Mouse (Mus musculus) NIH3T3 (cell line): Measurements from ENCODE around the gene Rara.

Source experiments
- DNase-seq: peaks from one replicate; pipeline ENCODE4 v3.0.0-alpha.2; 2012; ENCODE audit warnings: low read depth

Gene Rara

DNA sequence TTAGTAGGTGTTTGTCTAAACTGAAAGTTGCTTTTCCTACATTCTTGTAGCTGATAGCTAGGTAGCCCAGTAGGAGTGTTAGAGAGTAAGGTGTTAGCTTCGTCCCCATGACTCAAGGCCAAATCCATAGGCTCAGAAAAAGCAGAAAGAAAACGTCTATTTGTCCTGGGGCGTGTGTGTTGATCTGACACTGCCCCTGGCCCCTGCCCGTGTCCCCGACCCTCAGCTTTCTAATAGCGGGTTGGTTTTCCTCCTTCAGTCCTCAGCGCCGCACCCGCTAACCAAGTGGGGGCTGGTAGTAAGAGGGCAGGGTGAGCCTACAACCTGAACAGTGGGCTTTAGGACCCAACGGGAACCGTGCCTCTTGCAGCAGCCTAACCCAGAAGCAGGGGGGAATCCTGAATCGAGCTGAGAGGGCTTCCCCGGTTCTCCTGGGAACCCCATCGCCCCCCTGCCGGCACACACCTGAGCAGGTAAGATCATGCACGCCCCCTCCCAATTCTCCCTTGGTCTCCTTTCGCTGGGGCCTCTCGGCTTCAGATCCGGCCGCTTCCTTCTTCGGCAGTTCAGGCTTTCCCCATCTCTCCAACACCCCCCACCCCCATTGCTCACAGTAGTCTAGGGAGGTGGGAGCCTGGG is at the start of gene Rara:
Rara (plus strand) TSS at position 381 of the 639 bp plus-strand sequence.
- DNase-seq = no peak

DNA sequence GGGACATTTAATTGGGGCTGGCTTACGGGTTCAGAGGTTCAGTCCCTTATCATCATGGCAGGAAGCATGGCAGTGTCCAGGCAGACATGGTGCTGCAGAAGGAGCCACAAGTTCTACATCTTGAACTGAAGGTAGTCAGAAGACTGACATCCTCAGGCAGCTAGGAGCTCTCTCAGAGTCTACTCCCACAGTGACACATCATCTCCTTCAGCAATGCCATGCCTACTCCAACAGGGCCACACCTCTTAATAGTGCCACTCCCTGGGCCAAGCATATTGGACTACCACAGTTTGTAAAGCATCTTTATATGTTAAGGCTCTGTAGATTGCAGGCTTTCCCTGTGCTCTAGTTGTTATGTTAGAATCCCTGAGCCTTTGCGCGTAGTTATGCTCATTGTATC is 39.9 kb upstream of the Rara start:
- no peak for DNase-seq

DNA sequence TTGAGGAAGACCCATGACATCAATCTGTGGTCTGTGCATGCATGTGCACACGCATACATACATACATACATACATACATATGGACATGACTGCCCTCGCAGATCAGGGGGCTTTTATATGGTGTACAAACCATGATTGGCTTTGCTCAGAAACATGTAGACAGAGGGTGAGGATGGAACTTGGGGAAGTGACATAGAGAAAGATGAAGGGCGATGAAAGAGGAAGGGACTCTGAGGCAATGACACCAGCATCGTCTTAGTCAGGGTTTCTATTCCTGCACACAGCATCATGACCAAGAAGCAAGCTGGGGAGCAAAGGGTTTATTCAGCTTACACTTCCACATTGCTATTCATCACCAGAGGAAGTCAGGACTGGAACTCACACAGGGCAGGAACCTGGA is 38.5 kb upstream of the Rara start:
- DNase-seq = no peak

DNA sequence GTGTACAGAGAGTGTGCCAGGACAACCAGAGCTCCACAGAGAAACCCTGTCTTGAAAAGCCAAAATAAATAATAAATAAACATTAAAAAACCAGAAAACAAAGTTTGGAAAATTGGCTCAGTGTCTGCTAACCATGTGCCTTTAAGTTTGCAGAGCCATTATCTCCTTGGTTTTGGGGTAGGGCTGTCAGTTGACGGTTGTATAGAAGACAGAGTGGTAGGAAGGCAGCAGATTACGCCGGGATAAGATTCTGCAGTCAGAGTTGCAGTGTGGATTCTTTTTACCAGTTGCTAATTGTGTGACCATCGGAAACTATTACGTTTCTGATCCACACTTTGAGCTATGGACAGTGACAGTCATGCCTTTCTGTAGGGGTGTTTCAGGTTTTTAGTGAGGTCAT is 37.6 kb upstream of the Rara start:
- DNase-seq = no peak

DNA sequence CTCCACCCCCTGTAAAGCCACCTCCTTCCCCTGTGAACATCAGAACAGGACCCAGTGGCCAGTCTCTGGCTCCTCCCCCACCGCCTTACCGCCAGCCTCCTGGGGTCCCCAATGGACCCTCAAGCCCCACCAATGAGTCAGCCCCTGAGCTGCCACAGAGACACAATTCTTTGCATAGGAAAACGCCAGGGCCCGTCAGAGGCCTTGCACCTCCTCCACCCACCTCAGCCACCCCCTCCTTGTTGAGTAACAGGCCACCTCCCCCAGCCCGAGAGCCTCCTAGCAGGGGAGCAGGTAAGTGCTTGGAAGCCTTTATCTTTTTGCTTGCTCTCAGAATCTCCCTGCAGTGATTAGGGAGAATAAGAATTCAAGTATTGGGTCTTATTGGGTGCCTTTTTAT is 35.2 kb upstream of the Rara start:
- DNase-seq = no peak

DNA sequence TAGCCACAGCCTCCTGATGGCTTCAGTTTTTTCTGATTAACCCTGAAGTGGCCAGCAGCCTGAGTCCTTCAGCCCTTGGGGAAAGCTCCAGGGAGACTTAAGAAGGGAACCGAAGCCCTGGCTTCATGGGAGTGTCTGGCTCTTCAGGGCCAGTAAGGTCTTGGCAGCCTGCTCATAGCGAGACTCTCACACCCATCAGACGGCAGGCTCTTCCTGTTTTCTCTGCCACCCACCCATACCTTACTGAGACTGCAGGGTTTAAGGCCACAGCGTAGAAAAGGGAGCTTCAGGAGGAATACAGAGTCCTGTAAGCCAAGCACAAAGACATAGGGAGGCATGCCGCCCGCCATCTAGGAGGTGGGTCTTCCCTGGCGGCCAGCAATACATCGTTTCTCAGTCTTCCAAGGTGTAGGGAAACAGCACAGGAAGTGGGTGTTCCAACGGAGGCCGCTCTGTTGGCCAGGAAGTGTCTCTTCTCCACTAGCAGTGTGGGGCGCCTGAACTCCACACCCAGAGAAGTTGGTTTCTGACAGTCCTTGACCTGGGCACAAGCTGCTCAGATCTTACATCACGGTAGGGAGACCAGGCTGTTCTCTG is 27.0 kb upstream of the Rara start:
- DNase-seq = no peak

DNA sequence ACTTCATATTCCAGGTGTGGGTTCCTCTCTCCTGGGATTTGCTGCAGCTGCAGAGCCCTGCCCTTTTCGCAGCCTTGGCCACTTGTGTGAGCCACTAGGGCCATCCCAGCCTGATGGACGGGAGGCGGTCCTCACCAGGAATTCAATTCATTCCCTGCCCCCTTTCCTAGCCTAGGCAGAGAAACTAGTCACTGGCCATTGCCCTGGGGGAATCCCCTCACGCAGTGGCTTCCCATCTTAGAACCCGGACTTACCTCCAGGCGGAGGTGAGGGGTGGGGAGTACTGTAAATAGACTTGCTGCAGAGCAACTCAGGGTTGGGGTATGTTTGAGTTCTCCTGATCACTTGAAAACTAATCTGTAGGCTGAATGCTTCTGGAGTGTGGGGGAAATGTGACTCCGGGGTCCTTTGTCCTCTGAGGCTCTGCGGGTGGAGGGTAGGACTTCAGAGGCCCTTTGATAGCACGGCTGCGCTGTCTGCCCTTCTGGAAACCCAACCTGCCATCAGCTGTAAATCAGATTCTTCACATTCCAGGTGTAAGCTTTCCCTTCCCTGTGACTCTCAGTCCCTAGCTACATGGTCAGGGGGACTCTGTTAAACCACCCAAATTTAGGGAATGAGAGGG is 24.9 kb upstream of the Rara start:
- DNase-seq = no peak

DNA sequence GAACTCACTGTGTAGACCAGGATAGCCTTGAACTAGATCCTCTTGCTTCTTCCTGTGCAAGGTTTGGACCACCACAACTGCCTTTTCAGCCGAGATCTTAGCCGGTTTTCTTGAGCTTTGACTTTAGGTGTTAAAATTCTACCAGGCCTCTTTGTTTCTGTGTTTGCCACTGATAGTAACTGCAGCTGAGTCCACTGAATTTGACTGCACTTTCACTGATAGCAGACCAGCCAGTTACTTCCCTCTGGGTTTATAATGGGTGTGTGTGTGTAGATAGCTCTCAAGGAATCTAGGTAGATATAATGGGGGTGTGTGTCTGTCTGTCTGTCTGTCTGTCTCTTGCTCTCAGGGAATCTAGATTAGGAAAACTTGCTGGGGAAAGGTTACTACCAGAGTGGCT is 23.0 kb upstream of the Rara start:
- no peak for DNase-seq

DNA sequence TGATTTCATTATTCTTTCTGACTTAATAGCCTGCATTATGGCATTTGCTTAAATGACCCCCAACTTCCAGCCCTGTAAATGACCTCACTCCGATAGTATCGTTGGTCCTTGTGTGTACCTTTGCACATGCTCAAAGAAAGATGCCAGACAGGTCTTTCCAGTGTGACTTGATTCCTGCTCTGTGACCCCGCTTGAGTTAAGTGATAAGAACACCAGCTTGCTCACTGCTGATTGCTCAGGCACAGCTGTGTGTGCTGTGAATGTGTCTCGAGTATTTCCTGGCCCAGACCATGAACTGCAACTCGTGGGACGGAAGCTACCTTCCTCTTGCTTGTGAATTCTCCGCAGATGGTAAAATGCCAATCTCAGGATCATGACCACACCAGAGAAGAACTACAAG is 22.6 kb upstream of the Rara start:
- DNase-seq = no peak

DNA sequence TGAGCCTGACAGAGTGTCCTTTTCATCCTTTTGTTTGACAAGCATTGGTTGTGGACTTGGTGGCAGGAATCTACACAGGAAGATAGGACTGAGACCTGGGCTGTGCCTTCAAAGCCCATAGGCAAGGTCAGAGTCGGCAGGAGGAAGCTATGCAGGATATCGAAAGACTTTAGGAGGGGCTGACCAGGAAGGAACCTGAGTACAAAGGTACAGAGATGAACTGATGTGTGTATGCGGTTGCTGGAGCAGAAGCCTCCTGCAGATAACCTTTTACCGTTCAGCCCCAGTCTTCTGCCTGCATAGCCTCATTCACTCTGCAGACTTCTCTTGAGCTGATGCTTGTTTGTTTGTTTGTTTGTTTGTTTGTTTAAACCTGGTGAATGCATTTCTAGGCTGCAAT is 22.0 kb upstream of the Rara start:
- no peak for DNase-seq

DNA sequence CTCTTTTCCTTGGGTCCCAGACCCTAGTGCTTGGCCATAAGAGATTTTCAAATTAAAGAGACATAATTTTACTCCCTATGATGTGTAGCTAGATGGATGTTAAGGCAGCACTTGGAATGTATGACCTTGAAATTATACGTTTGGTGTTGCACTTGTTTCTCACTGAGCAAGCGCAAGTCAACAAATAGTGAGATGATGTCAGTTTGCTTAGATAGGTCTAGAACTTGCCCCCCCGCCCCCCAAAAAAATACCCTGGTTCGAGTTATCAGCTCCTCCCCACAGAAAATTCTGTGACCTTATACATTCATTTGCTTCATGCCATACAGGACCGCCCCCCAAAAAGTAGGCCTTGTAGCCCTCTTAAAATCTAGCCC is 20.6 kb upstream of the Rara start:
- DNase-seq = no peak

DNA sequence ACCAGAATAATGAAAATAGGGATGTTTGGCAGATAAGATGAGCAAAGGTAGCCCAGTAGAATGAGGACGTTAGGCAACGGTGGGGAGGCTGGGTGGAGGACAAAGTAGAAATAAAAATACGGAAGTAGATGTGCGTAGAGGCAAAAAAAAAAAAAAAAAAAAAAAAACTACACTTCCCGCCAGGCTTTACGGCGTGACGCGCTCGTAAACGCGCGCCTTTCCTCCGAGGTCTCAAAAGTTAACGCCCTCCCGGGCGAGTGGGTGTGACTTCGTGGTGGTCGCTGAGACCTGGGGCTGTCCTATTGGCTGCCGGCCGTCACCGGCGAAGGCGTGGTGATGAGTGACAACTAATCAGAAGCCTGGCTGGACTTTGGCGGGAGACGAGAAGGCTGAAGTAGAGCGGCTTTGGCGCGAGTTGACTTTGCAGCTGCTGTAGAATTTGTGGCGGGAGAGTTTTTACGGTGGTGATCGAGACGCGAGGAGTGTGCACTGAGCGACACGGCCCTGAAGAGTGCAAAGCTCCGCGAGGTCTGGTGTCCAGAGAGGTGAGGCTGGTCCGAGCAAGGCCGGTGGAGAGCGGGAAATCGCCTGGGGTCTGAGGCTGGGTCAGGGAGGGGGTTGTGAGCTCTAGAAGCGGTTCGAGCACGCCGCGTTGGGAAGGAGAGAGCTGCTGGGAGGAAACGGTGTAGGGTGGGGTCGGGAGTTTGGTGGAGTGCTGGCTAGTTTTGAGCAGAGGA is 20.0 kb upstream of the Rara start, which contains the start of gene Cdc6:
Cdc6 (plus strand) TSS at position 365 of the 737 bp plus-strand sequence.
- peak; percentile 99 for DNase-seq

DNA sequence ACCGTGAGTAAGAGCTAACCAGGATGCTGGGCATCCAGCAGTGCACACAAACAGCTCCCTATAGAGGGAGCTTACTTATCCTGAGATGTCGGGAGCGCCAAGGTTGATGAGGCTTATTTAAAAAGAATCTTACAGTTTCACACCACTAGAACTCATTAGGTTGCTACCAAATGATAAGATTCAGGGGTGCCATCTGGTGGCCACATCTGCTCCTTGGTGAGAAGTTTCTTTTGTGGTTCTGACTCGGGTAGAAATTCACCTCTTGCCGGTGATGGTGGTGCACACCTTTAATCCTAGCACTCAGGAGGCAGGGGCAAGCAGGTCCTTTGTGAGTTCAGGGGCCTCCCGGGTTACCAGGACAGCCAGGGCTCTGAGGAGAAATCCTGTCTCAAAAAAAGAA is 18.0 kb upstream of the Rara start:
- peak; percentile 81 for DNase-seq

DNA sequence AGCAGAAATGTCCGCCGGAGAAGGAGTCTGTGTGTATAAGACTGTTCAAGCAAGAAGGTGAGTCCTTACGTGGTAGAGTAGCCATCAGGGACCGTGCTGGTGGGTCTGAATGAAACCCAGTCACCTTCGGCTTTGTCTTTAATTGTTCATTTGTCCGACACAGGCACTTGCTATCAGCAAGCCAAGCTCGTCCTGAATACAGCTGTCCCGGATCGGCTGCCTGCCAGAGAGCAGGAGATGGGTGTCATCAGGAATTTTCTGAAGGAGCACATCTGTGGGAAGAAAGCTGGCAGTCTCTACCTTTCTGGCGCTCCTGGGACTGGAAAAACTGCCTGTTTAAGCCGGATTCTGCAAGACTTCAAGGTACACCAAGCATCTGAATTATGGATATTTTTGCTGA is 17.2 kb upstream of the Rara start:
- DNase-seq = no peak

DNA sequence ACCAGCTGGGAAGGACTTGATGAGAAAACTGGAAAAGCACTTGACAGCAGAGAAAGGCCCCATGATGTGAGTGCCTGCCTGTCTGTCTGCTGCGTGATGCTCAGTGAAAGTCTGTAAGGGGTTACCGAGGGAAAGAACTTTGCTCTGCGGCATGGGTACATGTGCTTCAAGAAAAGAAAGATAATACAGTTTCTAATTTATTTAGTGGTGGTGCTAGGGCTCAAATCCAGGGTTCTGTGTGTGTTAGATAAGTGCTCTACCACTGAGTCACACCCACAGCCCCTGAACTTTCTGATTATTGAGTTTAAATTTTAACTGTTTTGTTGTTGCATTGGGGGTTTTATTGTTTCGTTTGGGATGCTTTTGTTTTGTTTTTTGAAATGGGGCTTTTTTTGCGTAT is 16.1 kb upstream of the Rara start:
- DNase-seq = no peak

DNA sequence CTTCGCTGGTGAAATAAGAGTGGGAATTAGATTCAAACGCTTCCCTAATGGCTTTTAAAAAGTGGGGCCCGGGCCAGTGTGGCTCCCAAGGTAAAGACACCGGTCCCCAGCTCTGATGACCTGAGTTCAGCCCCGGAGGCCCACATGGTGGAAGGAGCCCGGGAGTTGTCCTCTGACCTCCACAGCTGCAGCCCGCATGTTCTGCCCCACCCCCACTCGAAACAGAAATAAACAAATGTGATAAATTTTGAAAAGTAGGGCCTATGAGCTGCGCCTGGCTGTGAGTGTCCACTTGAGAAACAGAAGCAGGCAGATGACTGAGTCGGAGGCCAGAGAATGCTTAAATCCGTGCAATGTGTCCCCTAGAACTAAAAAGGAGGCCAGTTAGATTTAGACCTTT is 13.4 kb upstream of the Rara start:
- no peak for DNase-seq

DNA sequence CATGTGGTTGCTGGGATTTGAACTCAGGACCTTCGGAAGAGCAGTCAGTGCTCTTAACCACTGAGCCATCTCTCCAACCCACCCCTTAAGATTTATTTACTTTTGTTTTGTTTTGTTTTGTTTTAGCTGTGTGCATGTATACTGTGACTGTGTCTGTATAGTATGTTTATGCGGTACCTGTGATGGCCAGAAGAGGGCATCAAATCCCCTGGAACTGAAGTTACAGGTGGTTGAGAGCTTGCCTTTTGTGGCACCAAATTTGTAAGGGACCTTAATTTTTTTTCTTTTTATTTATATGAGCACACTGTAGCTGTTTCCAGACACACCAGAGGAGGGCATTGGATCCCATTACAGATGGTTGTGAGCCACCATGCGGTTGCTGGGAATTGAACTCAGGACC is 11.2 kb upstream of the Rara start:
- DNase-seq = peak; percentile 52

DNA sequence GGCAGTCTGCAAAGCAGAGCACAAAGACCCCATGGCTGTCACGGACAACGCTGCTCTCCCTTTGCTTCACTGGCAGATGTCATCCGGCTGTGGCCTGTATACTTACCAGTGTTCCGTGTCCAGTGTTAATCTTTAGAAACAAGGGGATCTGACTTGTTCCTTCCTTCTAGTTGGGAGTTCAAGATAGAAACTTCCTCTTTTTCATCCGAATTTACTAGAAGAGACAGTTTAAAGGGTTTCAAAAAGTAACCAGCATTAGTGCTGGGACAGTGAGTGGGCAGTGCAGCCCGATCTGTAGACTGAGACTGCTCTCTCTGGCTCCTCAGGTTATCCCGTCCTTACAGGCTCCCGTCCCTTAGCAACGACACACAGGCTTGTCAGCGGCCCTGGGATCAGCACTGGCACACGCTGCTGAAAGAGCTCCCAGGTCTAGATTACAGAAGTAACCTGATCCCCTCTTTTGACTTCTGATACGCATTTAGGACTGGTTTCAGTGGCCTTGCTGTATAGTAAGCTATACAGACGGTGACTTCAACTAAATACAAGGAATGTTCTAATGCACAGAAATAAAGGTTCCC is 10.1 kb upstream of the Rara start:
- no peak for DNase-seq

DNA sequence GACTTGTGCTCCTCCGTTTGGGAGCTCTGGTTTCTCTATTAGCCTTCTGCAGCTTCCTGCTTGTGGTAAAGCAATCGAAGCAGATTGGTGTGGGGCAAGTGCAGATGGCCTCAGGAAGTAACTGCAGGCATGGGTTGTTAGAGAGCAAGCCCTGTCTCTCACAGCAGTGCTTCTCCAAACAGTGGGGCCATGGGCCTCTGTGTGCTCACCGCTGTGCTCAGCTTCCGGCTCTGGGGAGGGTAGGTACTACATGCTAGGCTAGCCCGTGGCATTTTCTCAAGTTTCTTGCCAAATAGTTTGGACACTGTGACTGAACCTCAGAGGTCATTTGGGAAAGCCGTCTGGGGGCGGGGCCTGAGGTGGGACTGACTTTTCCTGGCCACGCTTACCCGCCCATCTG is 9.4 kb upstream of the Rara start:
- no peak for DNase-seq

DNA sequence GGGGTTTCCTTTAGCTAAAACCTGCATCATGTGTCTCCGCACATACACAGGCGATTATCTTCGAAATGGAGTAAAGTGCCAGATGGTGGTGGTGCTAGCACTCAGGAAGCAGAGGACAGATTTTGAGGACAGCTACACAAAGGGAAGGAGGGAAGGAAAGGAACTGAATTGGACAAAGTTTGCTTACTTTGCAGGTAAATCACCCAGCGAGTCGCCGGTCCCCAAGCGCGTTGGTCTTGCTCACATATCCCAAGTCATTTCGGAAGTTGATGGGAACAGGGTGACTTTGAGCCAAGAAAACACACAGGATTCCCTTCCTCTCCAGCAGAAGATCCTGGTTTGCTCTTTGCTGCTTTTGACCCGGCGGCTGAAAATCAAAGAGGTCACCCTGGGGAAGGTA is 8.6 kb upstream of the Rara start:
- DNase-seq = no peak

DNA sequence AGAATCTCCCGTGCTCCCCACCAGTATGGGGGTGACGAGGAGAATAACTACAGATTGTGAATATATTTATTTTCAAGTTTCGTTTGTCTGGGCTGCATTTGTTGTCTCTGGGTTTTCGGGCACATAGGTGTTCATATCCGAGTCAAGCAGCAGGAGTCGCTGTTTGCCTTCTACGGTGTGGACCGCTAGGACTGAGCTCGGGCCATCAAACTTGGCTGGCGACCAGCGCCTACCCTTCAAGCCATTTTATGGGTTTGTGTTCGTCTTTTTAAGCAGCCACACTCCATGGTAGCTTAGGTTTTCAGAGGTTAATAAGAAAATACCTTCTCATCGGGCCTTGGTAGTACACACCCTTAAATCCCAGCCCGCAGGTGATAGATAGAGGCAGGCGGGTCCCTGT is 5.8 kb upstream of the Rara start:
- DNase-seq = peak; percentile 88

DNA sequence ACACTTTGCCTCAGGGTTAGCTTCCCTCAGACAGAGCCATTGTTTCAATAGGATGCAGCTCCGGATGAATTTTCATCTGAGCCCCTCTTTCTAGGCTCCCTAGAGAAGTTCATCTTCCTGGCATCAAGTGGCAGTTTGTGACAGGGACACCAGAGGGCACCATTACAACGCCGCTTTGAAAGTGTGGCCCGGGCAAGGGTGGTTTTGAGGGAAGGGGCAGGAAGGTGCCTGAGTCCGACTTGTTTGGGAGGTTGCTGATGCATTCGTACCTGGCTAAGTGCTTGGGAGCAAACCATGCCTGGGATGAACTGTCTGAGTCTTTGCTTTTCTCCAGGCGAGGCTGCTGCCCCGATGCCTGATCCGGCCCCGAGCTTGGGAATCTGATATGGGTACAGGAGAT is 5.3 kb upstream of the Rara start:
- peak; percentile 82 for DNase-seq
